Mouse (Mus musculus): ENCODE data around the gene Dffb. TPM values are rescaled to one million over a fixed set of nuclear protein-coding genes. Genes with fewer than 3 reads are reported as not detected.

The Dffb gene
- polyA plus RNA-seq (2012; ENCODE audit: insufficient read depth, insufficient read length, missing spikeins), result 0.83 and 1.3 TPM in 2 replicates

GRCm38 (mm10) chr4:153974431-153975291, at the start of gene Dffb, which contains the start of gene Cep104:
TSS of gene Dffb (minus strand) at chr4:153975126.
TSS of gene Cep104 (plus strand) at chr4:153975194.
- Histone ChIP-seq H3K27ac (replicated peaks; ENCODE audit: low read depth, low read length) (peak within 1 kb of the TSS; percentile 50; the same call in 1 of the 2 replicates), H3K4me3 (ENCODE audit: insufficient read depth, low read depth, low read length) (peak within 1 kb of the TSS; percentile 87), H3K4me1 (ENCODE audit: control insufficient read depth, insufficient read depth, insufficient read length, low read length) (peaks cover 2% of the 10 kb centered on the region; the same call in 1 of the 2 replicates)

- Histone ChIP-seq H3K27ac (replicated peaks; ENCODE audit: low read depth, low read length) (no peak overlapping the region), H3K4me3 (ENCODE audit: insufficient read depth, low read depth, low read length) (no peak overlapping the region), H3K4me1 (ENCODE audit: control insufficient read depth, insufficient read depth, insufficient read length, low read length) (no peaks in the 10 kb centered on the region)
These were observed 49.1 kb upstream of the Dffb start for GRCm38 (mm10) chr4:154023754-154024601.

GRCm38 (mm10) chr4:154022844-154023243, 47.9 kb upstream of the Dffb start:
- Histone ChIP-seq H3K4me3 (ENCODE audit: insufficient read depth, low read depth, low read length) (no peak overlapping the region), H3K27ac (replicated peaks; ENCODE audit: low read depth, low read length) (no peak overlapping the region), H3K4me1 (ENCODE audit: control insufficient read depth, insufficient read depth, insufficient read length, low read length) (no peaks in the 10 kb centered on the region)

- no peak overlapping the region for H3K27ac ChIP-seq (replicated peaks; ENCODE audit: low read depth, low read length)
- no peak overlapping the region for H3K4me3 ChIP-seq (ENCODE audit: insufficient read depth, low read depth, low read length)
- no peaks in the 10 kb centered on the region for H3K4me1 ChIP-seq (ENCODE audit: control insufficient read depth, insufficient read depth, insufficient read length, low read length)
These were observed 47.5 kb upstream of the Dffb start for GRCm38 (mm10) chr4:154022407-154022806.

- H3K4me1 ChIP-seq (ENCODE audit: control insufficient read depth, insufficient read depth, insufficient read length, low read length), result no peaks in the 10 kb centered on the region
- H3K4me3 ChIP-seq (ENCODE audit: insufficient read depth, low read depth, low read length), result no peak overlapping the region
- no peak overlapping the region for H3K27ac ChIP-seq (replicated peaks; ENCODE audit: low read depth, low read length)
These were observed 46.5 kb upstream of the Dffb start for GRCm38 (mm10) chr4:154021432-154021831.

- Histone ChIP-seq H3K4me1 (ENCODE audit: control insufficient read depth, insufficient read depth, insufficient read length, low read length) (no peaks in the 10 kb centered on the region), H3K27ac (replicated peaks; ENCODE audit: low read depth, low read length) (no peak overlapping the region), H3K4me3 (ENCODE audit: insufficient read depth, low read depth, low read length) (no peak overlapping the region)
These were observed 44.6 kb upstream of the Dffb start for GRCm38 (mm10) chr4:154019571-154019970.

- Histone ChIP-seq H3K27ac (replicated peaks; ENCODE audit: low read depth, low read length) (no peak overlapping the region), H3K4me1 (ENCODE audit: control insufficient read depth, insufficient read depth, insufficient read length, low read length) (peaks cover 11% of the 10 kb centered on the region)
These were observed 40.5 kb upstream of the Dffb start for GRCm38 (mm10) chr4:154015476-154015875.

GRCm38 (mm10) chr4:154012132-154012882, 37.4 kb upstream of the Dffb start:
- Histone ChIP-seq H3K27ac (replicated peaks; ENCODE audit: low read depth, low read length) (no peak overlapping the region), H3K4me1 (ENCODE audit: control insufficient read depth, insufficient read depth, insufficient read length, low read length) (peaks cover 11% of the 10 kb centered on the region), H3K4me3 (ENCODE audit: insufficient read depth, low read depth, low read length) (peak overlapping the region; percentile 73)

More at GRCm38 (mm10) chr4:154015476-154015875, 40.5 kb upstream of the Dffb start:
- H3K4me3 ChIP-seq (ENCODE audit: insufficient read depth, low read depth, low read length), result no peak overlapping the region

- Histone ChIP-seq H3K4me3 (ENCODE audit: insufficient read depth, low read depth, low read length) (peak within 1 kb of the TSS; percentile 73), H3K4me1 (ENCODE audit: control insufficient read depth, insufficient read depth, insufficient read length, low read length) (peaks cover 11% of the 10 kb centered on the region), H3K27ac (replicated peaks; ENCODE audit: low read depth, low read length) (no peak within 1 kb of the TSS; the same call in 1 of the 2 replicates)
These were observed 36.7 kb upstream of the Dffb start, which contains the start of gene Lrrc47 for GRCm38 (mm10) chr4:154011646-154012089. TSS of gene Lrrc47 (plus strand) at chr4:154011731.

- H3K4me3 ChIP-seq (ENCODE audit: insufficient read depth, low read depth, low read length), result peak overlapping the region; percentile 73
- no peak overlapping the region; the same call in 1 of the 2 replicates for H3K27ac ChIP-seq (replicated peaks; ENCODE audit: low read depth, low read length)
These were observed 36.1 kb upstream of the Dffb start for GRCm38 (mm10) chr4:154010907-154011645.

GRCm38 (mm10) chr4:154007759-154008158, 32.8 kb upstream of the Dffb start:
- Histone ChIP-seq H3K4me3 (ENCODE audit: insufficient read depth, low read depth, low read length) (no peak overlapping the region), H3K4me1 (ENCODE audit: control insufficient read depth, insufficient read depth, insufficient read length, low read length) (peaks cover 4% of the 10 kb centered on the region), H3K27ac (replicated peaks; ENCODE audit: low read depth, low read length) (no peak overlapping the region)

More at GRCm38 (mm10) chr4:154010907-154011645, 36.1 kb upstream of the Dffb start:
- H3K4me1 ChIP-seq (ENCODE audit: control insufficient read depth, insufficient read depth, insufficient read length, low read length), result peaks cover 11% of the 10 kb centered on the region

- H3K4me3 ChIP-seq (ENCODE audit: insufficient read depth, low read depth, low read length), result no peak overlapping the region
- no peaks in the 10 kb centered on the region for H3K4me1 ChIP-seq (ENCODE audit: control insufficient read depth, insufficient read depth, insufficient read length, low read length)
- no peak overlapping the region for H3K27ac ChIP-seq (replicated peaks; ENCODE audit: low read depth, low read length)
These were observed 31.3 kb upstream of the Dffb start for GRCm38 (mm10) chr4:154006264-154006663.

GRCm38 (mm10) chr4:154005488-154005887, 30.6 kb upstream of the Dffb start:
- no peak overlapping the region for H3K27ac ChIP-seq (replicated peaks; ENCODE audit: low read depth, low read length)
- no peaks in the 10 kb centered on the region for H3K4me1 ChIP-seq (ENCODE audit: control insufficient read depth, insufficient read depth, insufficient read length, low read length)
- no peak overlapping the region for H3K4me3 ChIP-seq (ENCODE audit: insufficient read depth, low read depth, low read length)

- H3K4me1 ChIP-seq (ENCODE audit: control insufficient read depth, insufficient read depth, insufficient read length, low read length), result no peaks in the 10 kb centered on the region
- H3K4me3 ChIP-seq (ENCODE audit: insufficient read depth, low read depth, low read length), result no peak overlapping the region
- no peak overlapping the region for H3K27ac ChIP-seq (replicated peaks; ENCODE audit: low read depth, low read length)
These were observed 18.6 kb upstream of the Dffb start for GRCm38 (mm10) chr4:153993505-153993904.

Data from brown adipose tissue, adult 24 weeks (tissue).